Mouse (Mus musculus) hindbrain, embryonic 14.5 days (tissue): ENCODE data around the gene Cxadr. TPM values are rescaled to one million over a fixed set of nuclear protein-coding genes. Genes with fewer than 3 reads are reported as not detected.

Source experiments
- ATAC-seq: fragments of 200-750 bp; cut with Nextera tagmentation; 2 replicates; pipeline ENCODE4 v1.8.0; 2017; ENCODE audit warnings: moderate number of reproducible peaks, mild to moderate bottlenecking, moderate TSS enrichment, moderate library complexity; ENCODE audit not compliant: low FRiP score
- DNase-seq: peaks from one replicate; pipeline ENCODE4 v3.0.0-alpha.2; 2015; ENCODE audit warnings: low spot score
- H3K27ac ChIP-seq: fragments of 300-500 bp; sonication (generic); 2 replicates; pipeline ENCODE4 v1.5.1; 2014; ENCODE audit warnings: mild to moderate bottlenecking, moderate library complexity
- H3K27me3 ChIP-seq: fragments of 300-500 bp; sonication (generic); 2 replicates; pipeline ENCODE4 v1.6.1; 2014; ENCODE audit warnings: mild to moderate bottlenecking, low read length, mixed read lengths; ENCODE audit not compliant: control insufficient read depth, insufficient read depth
- H3K36me3 ChIP-seq: fragments of 300-500 bp; sonication (generic); replicated peaks from 2 replicates; pipeline ENCODE4 v1.6.1; 2014; ENCODE audit not compliant: control insufficient read depth, insufficient read depth
- H3K4me1 ChIP-seq: fragments of 300-500 bp; sonication (generic); replicated peaks from 2 replicates; pipeline ENCODE4 v1.6.1; 2014; ENCODE audit warnings: antibody characterized with exemption, low read length, mixed read lengths; ENCODE audit not compliant: control insufficient read depth, insufficient read depth
- H3K4me2 ChIP-seq: fragments of 300-500 bp; sonication (generic); replicated peaks from 2 replicates; pipeline ENCODE4 v1.6.1; 2014; ENCODE audit warnings: mild to moderate bottlenecking, moderate library complexity
- H3K4me3 ChIP-seq: fragments of 300-500 bp; sonication (generic); replicated peaks from 2 replicates; pipeline ENCODE4 v1.5.1; 2014; ENCODE audit warnings: mild to moderate bottlenecking, low read length
- H3K9ac ChIP-seq: fragments of 300-500 bp; sonication (generic); 2 replicates; pipeline ENCODE4 v1.6.1; 2014
- H3K9me3 ChIP-seq: fragments of 300-500 bp; sonication (generic); 2 replicates; pipeline ENCODE4 v1.6.1; 2016; ENCODE audit warnings: low read length; ENCODE audit not compliant: control insufficient read depth
- WGBS: fragments of 180-500 bp; shearing (Covaris S2); extraction: QIAGEN DNeasy Blood & Tissue Kit; methylation state at CpG from one replicate; pipeline ENCODE4 v1.1.7; 2014; 5-methylcytosine and 5-hydroxymethylcytosine counted together
- polyA plus RNA-seq: library from polyadenylated mRNA; unstranded; fragments of >200 nt; fragmentation: Nextera tagmentation; extraction: Ambion mirVana; gene quantifications from 2 replicates; pipeline ENCODE4 v1.2.1, GENCODE M21; 2014

The Cxadr gene
- polyA plus RNA-seq, 1 experiment from 2014 or later, result 107 TPM

DNA sequence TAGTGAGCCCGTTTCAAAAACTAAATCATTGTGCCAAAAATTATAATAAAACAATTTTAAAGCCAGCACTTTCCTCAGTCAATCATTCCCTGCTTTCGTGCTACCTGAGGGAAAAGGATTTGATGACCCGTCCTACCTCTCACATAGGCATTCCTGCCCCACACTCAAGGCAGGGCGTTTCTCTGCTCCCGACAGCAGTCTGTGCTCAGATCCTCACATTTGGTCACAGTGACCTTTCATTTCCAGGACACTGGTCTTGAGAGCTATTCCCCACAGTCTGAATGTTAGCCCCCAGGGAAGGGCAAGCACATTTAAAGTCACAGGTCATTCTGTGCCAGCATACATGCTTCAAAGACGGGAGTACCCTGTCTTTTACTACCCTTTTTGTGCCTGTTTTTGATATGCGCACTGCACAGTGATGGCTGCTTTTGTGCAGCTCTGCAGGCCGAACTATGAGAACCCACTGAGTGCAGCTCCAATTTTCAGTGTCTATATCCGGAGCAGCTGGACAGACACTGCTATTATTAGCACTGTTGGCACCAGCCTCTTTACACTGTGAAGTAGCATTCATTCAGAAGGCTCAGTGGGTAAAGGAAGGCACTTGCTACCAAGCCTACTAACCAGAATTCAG is 26.3 kb upstream of the Cxadr start:
- Histone ChIP-seq H3K4me1 (no peaks in the 10 kb centered on the region), H3K9me3 (no peaks in the 10 kb centered on the region), H3K27me3 (no peaks in the 10 kb centered on the region), H3K9ac (no peak overlapping the region), H3K4me2 (no peak overlapping the region), H3K4me3 (no peak overlapping the region), H3K27ac (no peak overlapping the region), H3K36me3 (no peaks in the 10 kb centered on the region)
- DNase-seq (no peak), ATAC-seq (no peak)
- WGBS, result 73% methylated on average over 9 of the region's 9 CpGs

- H3K4me2 ChIP-seq, result no peak overlapping the region
- H3K36me3 ChIP-seq, result no peaks in the 10 kb centered on the region
- DNase-seq, result no peak
- no peaks in the 10 kb centered on the region for H3K9me3 ChIP-seq
- H3K4me1 ChIP-seq, result no peaks in the 10 kb centered on the region
- H3K27ac ChIP-seq, result no peak overlapping the region
- ATAC-seq, result no peak
- no peak overlapping the region for H3K9ac ChIP-seq
- no peaks in the 10 kb centered on the region for H3K27me3 ChIP-seq
- no peak overlapping the region for H3K4me3 ChIP-seq
- WGBS, result 50% methylated on average over 4 of the region's 4 CpGs
Measured at GRCm38 (mm10) chr16:78277567-78277966, 23.7 kb upstream of the Cxadr start.

GRCm38 (mm10) chr16:78280093-78280881 is 21.0 kb upstream of the Cxadr start:
- no peaks in the 10 kb centered on the region for H3K4me1 ChIP-seq
- 82% methylated on average over 5 of the region's 5 CpGs for WGBS
- no peak for ATAC-seq
- H3K36me3 ChIP-seq, result no peaks in the 10 kb centered on the region
- no peak overlapping the region for H3K4me2 ChIP-seq
- H3K9ac ChIP-seq, result no peak overlapping the region
- H3K9me3 ChIP-seq, result no peaks in the 10 kb centered on the region
- no peak for DNase-seq
- no peak overlapping the region for H3K4me3 ChIP-seq
- no peaks in the 10 kb centered on the region for H3K27me3 ChIP-seq
- H3K27ac ChIP-seq, result no peak overlapping the region

DNA sequence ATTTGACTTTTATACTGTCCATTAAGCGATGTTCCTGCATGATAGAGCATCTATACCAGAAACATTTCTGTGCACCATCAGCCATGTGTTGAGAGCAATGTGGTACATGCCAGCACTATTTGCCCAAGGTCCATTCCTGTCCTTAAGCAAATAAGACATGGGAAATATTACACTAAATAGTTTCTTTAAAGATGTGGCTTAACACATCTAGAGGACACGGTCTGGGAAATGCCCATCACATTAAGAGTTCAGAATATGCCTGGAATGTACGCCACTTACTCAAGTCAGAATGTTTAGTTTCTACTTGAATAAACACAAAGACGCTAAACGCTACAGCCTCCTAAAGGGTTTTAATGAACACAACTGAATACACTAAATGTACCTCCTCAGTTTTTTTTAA is 18.1 kb upstream of the Cxadr start:
- Histone ChIP-seq H3K4me2 (no peak overlapping the region), H3K27me3 (no peaks in the 10 kb centered on the region), H3K36me3 (no peaks in the 10 kb centered on the region), H3K9me3 (no peaks in the 10 kb centered on the region), H3K4me1 (no peaks in the 10 kb centered on the region), H3K4me3 (no peak overlapping the region), H3K27ac (no peak overlapping the region), H3K9ac (no peak overlapping the region)
- DNase-seq (no peak), ATAC-seq (no peak)
- WGBS, result 83% methylated on average over 5 of the region's 5 CpGs

- no peak for DNase-seq
- WGBS, result 86% methylated on average over 1 of the region's 1 CpGs
- no peaks in the 10 kb centered on the region for H3K4me1 ChIP-seq
- no peak overlapping the region for H3K27ac ChIP-seq
- H3K4me2 ChIP-seq, result no peak overlapping the region
- H3K4me3 ChIP-seq, result no peak overlapping the region
- no peaks in the 10 kb centered on the region for H3K9me3 ChIP-seq
- H3K27me3 ChIP-seq, result no peaks in the 10 kb centered on the region
- H3K9ac ChIP-seq, result no peak overlapping the region
- no peaks in the 10 kb centered on the region for H3K36me3 ChIP-seq
- ATAC-seq, result no peak
Measured at GRCm38 (mm10) chr16:78294051-78294450, 7.2 kb upstream of the Cxadr start.

DNA sequence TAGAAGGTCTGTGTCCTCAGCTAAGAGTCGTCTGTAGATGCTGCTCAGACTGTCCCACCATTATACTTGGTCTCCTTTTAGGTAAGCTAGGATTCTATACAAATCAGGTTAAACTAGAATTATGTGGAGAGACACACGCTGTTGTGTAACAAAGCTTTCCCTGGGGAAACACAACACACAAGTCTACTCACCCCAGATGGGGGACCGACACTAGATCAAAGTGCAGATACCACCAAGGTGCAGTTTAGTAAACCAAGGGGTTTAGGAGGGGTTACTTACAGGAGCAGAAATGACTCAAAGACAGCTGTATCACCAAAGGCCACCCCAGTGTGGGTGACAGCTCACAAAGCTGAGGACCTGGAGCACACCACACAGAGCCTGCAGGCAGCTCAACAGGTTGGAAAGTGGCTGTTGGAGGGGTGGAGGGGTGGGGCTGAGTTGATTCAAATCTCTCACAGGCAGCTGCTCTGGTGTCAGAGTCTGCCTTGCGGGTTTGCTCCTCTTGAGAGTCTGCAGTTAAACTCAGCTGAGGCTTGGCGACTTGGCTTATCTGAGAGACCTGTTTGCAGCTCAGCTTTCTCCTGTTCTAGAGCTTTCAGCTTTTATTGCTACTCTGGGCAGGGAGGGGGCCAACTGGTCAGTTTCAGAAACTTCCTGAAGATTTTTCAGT is 6.5 kb upstream of the Cxadr start:
- no peak overlapping the region for H3K4me2 ChIP-seq
- H3K27ac ChIP-seq, result no peak overlapping the region
- no peaks in the 10 kb centered on the region for H3K4me1 ChIP-seq
- no peaks in the 10 kb centered on the region for H3K36me3 ChIP-seq
- H3K27me3 ChIP-seq, result no peaks in the 10 kb centered on the region
- no peak overlapping the region for H3K4me3 ChIP-seq
- ATAC-seq (no peak), DNase-seq (no peak)
- H3K9me3 ChIP-seq, result no peaks in the 10 kb centered on the region
- WGBS, result 56% methylated on average over 5 of the region's 5 CpGs
- no peak overlapping the region for H3K9ac ChIP-seq

GRCm38 (mm10) chr16:78295601-78296000 is 5.7 kb upstream of the Cxadr start:
- DNase-seq, result no peak
- no peak overlapping the region for H3K4me2 ChIP-seq
- WGBS, result 45% methylated on average over 4 of the region's 4 CpGs
- H3K27me3 ChIP-seq, result no peaks in the 10 kb centered on the region
- no peak overlapping the region for H3K27ac ChIP-seq
- H3K4me1 ChIP-seq, result 0 out of 2 replicates have a peak, but pooled peaks cover under 1% of the 10 kb centered on the region
- H3K9ac ChIP-seq, result no peak overlapping the region
- no peaks in the 10 kb centered on the region for H3K9me3 ChIP-seq
- H3K36me3 ChIP-seq, result no peaks in the 10 kb centered on the region
- H3K4me3 ChIP-seq, result no peak overlapping the region
- ATAC-seq, result no peak

- H3K27me3 ChIP-seq, result no peaks in the 10 kb centered on the region
- 74% methylated on average over 9 of the region's 9 CpGs for WGBS
- no peak overlapping the region for H3K27ac ChIP-seq
- DNase-seq, result no peak
- no peaks in the 10 kb centered on the region for H3K36me3 ChIP-seq
- H3K9me3 ChIP-seq, result no peaks in the 10 kb centered on the region
- no peak overlapping the region for H3K4me2 ChIP-seq
- H3K4me1 ChIP-seq, result 0 out of 2 replicates have a peak, but pooled peaks cover 5% of the 10 kb centered on the region
- no peak for ATAC-seq
- H3K9ac ChIP-seq, result no peak overlapping the region
- H3K4me3 ChIP-seq, result no peak overlapping the region
Measured at GRCm38 (mm10) chr16:78296114-78296513, 5.2 kb upstream of the Cxadr start.

DNA sequence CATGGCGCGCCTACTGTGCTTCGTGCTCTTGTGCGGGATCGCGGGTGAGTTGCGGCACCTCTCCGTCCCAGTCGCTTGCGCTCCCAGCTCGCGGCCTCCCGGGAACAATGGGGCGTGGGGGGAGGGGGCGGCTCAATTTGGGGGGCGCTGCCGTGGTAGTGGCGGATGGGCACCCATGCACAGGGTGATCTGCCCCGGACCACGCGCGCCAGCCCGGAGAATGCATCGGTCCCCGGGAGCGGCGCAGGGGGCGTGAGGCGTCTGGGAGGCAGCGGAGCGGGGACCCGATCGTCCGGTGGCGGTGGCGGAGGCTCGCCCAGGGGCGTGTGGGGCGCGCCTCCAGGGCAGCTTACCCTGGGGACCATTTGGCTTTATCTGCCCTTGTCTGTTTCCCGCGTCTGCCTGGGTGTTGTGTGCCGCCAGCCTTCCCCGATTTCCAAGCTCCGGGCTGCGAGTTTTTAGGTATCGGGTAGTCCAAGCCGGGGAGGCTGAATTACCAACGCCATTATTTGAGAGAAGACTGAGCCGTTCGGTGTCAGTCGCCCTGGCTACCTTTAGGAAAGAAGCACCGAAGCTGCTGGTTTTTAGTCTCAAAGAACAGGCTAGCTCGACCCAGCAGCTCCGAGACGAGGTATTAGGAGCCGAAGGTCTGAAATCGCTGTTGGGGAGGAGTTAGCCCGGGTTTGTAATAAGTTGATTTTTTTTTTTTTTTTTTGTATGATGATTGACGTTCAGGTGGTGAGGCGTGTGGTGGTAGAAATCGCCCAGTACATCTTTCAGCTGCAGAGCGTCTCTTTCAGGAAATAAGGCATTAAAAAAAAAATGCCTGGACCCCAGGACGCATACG is 765 bp downstream of the Cxadr start:
- ATAC-seq (peak; percentile 66), DNase-seq (peak; percentile 43)
- peak overlapping the region; percentile 93 for H3K9ac ChIP-seq
- no peaks in the 10 kb centered on the region for H3K36me3 ChIP-seq
- H3K27me3 ChIP-seq, result no peaks in the 10 kb centered on the region
- H3K27ac ChIP-seq, result peak overlapping the region; percentile 97
- under 1% methylated on average over 63 of the region's 65 CpGs for WGBS
- H3K4me2 ChIP-seq, result peak overlapping the region; percentile 86
- H3K4me1 ChIP-seq, result peaks cover 30% of the 10 kb centered on the region
- H3K9me3 ChIP-seq, result no peaks in the 10 kb centered on the region
- H3K4me3 ChIP-seq, result peak overlapping the region; percentile 79
